Mouse (Mus musculus) cerebellum, adult 2 months (tissue): ENCODE measurements at regions not wholly inside any gene's neighbourhood (a gene's known extent, or its start where the extent isn't known, plus 50 kb on each side); places are given as distances from the start of the nearest gene placed in this dataset.

ENCODE experiments used
- DNase-seq, 2 experiments: peaks; one replicate each; pipeline ENCODE4 v3.0.0; 2021
- H3K27ac ChIP-seq: fragments of 200-500 bp; 2 replicates; pipeline ENCODE4 v1.5.1; 2012; ENCODE audit warnings: low read length, control low read depth, inconsistent platforms; ENCODE audit not compliant: insufficient read depth
- H3K27me3 ChIP-seq: fragments of 200-500 bp; 2 replicates; pipeline ENCODE4 v1.6.1; 2012; ENCODE audit warnings: inconsistent platforms, mild to moderate bottlenecking, low read length, moderate library complexity; ENCODE audit not compliant: control insufficient read depth, insufficient read depth
- H3K4me1 ChIP-seq: fragments of 200-500 bp; 2 replicates; pipeline ENCODE4 v1.6.1; 2011; ENCODE audit warnings: low read length; ENCODE audit not compliant: control insufficient read depth, insufficient read depth
- H3K4me3 ChIP-seq: fragments of 200-500 bp; replicated peaks from 2 replicates; pipeline ENCODE3; 2011; ENCODE audit warnings: mild to moderate bottlenecking, low read depth, low read length, control low read depth; ENCODE audit not compliant: insufficient read depth
- CTCF ChIP-seq: fragments of 200-500 bp; IDR thresholded peaks from 2 replicates; pipeline ENCODE4 v1.5.1; 2011; ENCODE audit warnings: low read depth, mild to moderate bottlenecking, control low read depth, low read length, moderate library complexity, borderline replicate concordance; ENCODE audit not compliant: insufficient read depth
- POLR2A ChIP-seq: fragments of 200-500 bp; IDR thresholded peaks from 2 replicates; pipeline ENCODE4 v1.6.1; 2011; ENCODE audit warnings: low read length, control low read depth, borderline replicate concordance; ENCODE audit not compliant: insufficient read depth
- WGBS: fragments of 180-500 bp; shearing (Covaris S2); methylation state at CpG from one replicate; pipeline ENCODE4 v1.1.7; 2018; 5-methylcytosine and 5-hydroxymethylcytosine counted together

- peak in 1 of 2 experiments; percentile 3 for DNase-seq
- Histone ChIP-seq H3K4me1 (no peaks in the 10 kb centered on the region), H3K27me3 (no peaks in the 10 kb centered on the region), H3K4me3 (no peak overlapping the region), H3K27ac (no peak overlapping the region)
- TF ChIP-seq POLR2A = no peak
- no peak for TF ChIP-seq CTCF
- 57% methylated on average over 5 of the region's 5 CpGs for WGBS
These were observed 265.7 kb downstream of the Lyplal1 start for GRCm38 (mm10) chr1:185851262-185851893.

GRCm38 (mm10) chr1:185861692-185862091 is 255.4 kb downstream of the Lyplal1 start:
- H3K4me3 ChIP-seq = no peak overlapping the region
- WGBS = 89% methylated on average over 4 of the region's 4 CpGs
- DNase-seq = no peak

GRCm38 (mm10) chr1:185865945-185866344 is 251.2 kb downstream of the Lyplal1 start:
- no peak overlapping the region for H3K27ac ChIP-seq
- no peak overlapping the region for H3K4me3 ChIP-seq
- no peaks in the 10 kb centered on the region; the same call in 1 of the 2 replicates for H3K27me3 ChIP-seq
- H3K4me1 ChIP-seq = no peaks in the 10 kb centered on the region; the same call in 1 of the 2 replicates
- no peak for DNase-seq
- TF ChIP-seq CTCF (no peak), POLR2A (no peak)
- 45% methylated on average over 11 of the region's 11 CpGs for WGBS

More at GRCm38 (mm10) chr1:185861692-185862091, 255.4 kb downstream of the Lyplal1 start:
- H3K27ac ChIP-seq = no peak overlapping the region
- no peak for TF ChIP-seq POLR2A
- H3K4me1 ChIP-seq = no peaks in the 10 kb centered on the region
- H3K27me3 ChIP-seq = no peaks in the 10 kb centered on the region

- H3K27ac ChIP-seq = no peak overlapping the region
- H3K4me1 ChIP-seq = no peaks in the 10 kb centered on the region; the same call in 1 of the 2 replicates
- H3K27me3 ChIP-seq = no peaks in the 10 kb centered on the region; the same call in 1 of the 2 replicates
- no peak for DNase-seq
- TF ChIP-seq POLR2A (no peak), CTCF (no peak)
- H3K4me3 ChIP-seq = no peak overlapping the region
- WGBS = 93% methylated on average over 6 of the region's 6 CpGs
These were observed 250.5 kb downstream of the Lyplal1 start for GRCm38 (mm10) chr1:185866612-185867011.

- TF ChIP-seq CTCF = no peak
- TF ChIP-seq POLR2A = no peak
- 96% methylated on average over 4 of the region's 4 CpGs for WGBS
These were observed 250.1 kb downstream of the Lyplal1 start for GRCm38 (mm10) chr1:185867018-185867417.

GRCm38 (mm10) chr1:185868721-185869120 is 248.4 kb downstream of the Lyplal1 start:
- Histone ChIP-seq H3K4me3 (no peak overlapping the region), H3K27me3 (no peaks in the 10 kb centered on the region; the same call in 1 of the 2 replicates), H3K4me1 (no peaks in the 10 kb centered on the region; the same call in 1 of the 2 replicates), H3K27ac (no peak overlapping the region)
- no peak for TF ChIP-seq CTCF
- TF ChIP-seq POLR2A = no peak
- peak; percentile 9 to 49 for DNase-seq
- WGBS = 16% methylated on average over 4 of the region's 4 CpGs

More at GRCm38 (mm10) chr1:185867018-185867417, 250.1 kb downstream of the Lyplal1 start:
- Histone ChIP-seq H3K4me3 (no peak overlapping the region), H3K27ac (no peak overlapping the region), H3K27me3 (no peaks in the 10 kb centered on the region; the same call in 1 of the 2 replicates), H3K4me1 (no peaks in the 10 kb centered on the region; the same call in 1 of the 2 replicates)
- DNase-seq = no peak

- H3K4me1 ChIP-seq = no peaks in the 10 kb centered on the region
- no peak for DNase-seq
- 100% methylated on average over 1 of the region's 1 CpGs for WGBS
- no peak overlapping the region for H3K4me3 ChIP-seq
- H3K27ac ChIP-seq = no peak overlapping the region
- H3K27me3 ChIP-seq = no peaks in the 10 kb centered on the region
- TF ChIP-seq POLR2A (no peak), CTCF (no peak)
These were observed 230.1 kb downstream of the Lyplal1 start for GRCm38 (mm10) chr1:185887031-185887430.

GRCm38 (mm10) chr1:185891814-185892213 is 225.3 kb downstream of the Lyplal1 start:
- no peak overlapping the region for H3K27ac ChIP-seq
- WGBS = 91% methylated on average over 4 of the region's 4 CpGs
- H3K27me3 ChIP-seq = no peaks in the 10 kb centered on the region
- no peaks in the 10 kb centered on the region for H3K4me1 ChIP-seq
- H3K4me3 ChIP-seq = no peak overlapping the region
- no peak for TF ChIP-seq POLR2A
- no peak for TF ChIP-seq CTCF
- DNase-seq = no peak

GRCm38 (mm10) chr1:185893421-185893820 is 223.7 kb downstream of the Lyplal1 start:
- Histone ChIP-seq H3K27me3 (no peaks in the 10 kb centered on the region), H3K4me1 (no peaks in the 10 kb centered on the region), H3K4me3 (no peak overlapping the region), H3K27ac (no peak overlapping the region)
- TF ChIP-seq POLR2A (no peak), CTCF (no peak)
- no peak for DNase-seq
- 47% methylated on average over 4 of the region's 4 CpGs for WGBS
